Mouse (Mus musculus) bone marrow, adult 2 months (tissue): Measurements from ENCODE around the gene Cog7.

Experiments used
- CTCF ChIP-seq: fragments of 200-500 bp; IDR thresholded peaks from 2 replicates; pipeline ENCODE4 v1.5.1; 2011; ENCODE audit warnings: low read length, control low read depth; ENCODE audit not compliant: control insufficient read depth, insufficient read depth
- POLR2A ChIP-seq: fragments of 200-500 bp; IDR thresholded peaks from 2 replicates; pipeline ENCODE4 v1.6.1; 2011; ENCODE audit warnings: low read depth, mild to moderate bottlenecking, control low read depth, low read length, borderline replicate concordance; ENCODE audit not compliant: control insufficient read depth

DNA sequence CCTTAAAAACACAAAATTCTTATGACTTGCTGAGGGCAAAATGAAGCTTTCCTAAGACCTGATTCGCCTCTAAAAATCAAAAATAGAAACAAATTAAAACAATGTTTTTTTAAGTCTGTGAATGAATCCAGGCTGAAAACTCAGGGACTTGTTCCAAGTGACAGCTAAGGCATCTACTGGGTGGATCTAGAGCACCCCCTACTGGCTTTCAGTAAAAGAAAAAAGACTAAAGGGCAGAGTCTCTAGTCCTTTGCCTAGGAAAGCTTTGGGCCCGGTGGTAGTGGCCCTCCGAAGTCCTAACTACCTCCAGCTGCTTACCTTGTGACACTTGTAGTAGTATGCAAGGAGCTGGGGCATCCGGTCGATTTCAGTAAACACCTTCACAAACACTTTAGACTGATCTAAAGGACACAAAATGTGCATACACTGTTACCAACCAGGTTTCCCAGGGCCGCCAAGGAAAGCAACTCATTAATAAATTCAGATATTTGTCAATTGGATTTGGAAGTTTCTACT, 17.6 kb downstream of the Cog7 start:
- TF ChIP-seq CTCF (no peak), POLR2A (no peak)
